Mouse (Mus musculus): ENCODE measurements at regions not wholly inside any gene's neighbourhood (a gene's known extent, or its start where the extent isn't known, plus 50 kb on each side); places are given as distances from the start of the nearest gene placed in this dataset.

DNA sequence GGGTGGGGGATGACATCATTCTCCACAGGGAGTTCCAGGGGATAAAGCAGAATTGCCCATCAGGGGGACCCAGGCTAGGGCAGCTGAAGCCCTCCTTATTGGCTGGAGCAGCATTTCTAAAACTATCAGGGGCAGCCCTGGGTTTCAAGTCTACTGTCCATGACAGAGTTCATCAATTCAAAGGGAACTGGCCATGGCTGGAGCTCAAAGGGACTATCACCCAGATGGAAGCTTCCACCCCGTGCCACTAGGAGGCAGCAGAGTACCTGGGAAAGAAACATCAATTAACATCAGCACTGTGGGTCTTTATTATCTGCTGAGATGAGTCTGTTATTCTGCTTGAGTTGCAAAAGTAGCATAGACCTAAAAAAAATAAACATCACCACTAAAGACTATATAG, 672.7 kb upstream of the Dpp10 start:
- TF ChIP-seq FLI1 (IDR thresholded peaks at IDR 0.05; ENCODE audit: low read length) = no peak
- no peak for TF ChIP-seq GATA1 (IDR thresholded peaks at IDR 0.05; ENCODE audit: borderline replicate concordance, low read length)
